Mouse (Mus musculus): Measurements from ENCODE around the gene Nr4a3. TPM values are rescaled to one million over a fixed set of nuclear protein-coding genes. Genes with fewer than 3 reads are reported as not detected.

Nr4a3 gene
- polyA plus RNA-seq, 1 experiment from 2014 or later: 0.34 TPM

GRCm38 (mm10) chr4:48051086-48051673 is 6.2 kb downstream of the Nr4a3 start:
- DNase-seq (ENCODE audit: low spot score) (no peak), ATAC-seq (ENCODE audit: low FRiP score, low TSS enrichment) (no peak)
- TF ChIP-seq EP300 (optimal IDR thresholded peaks at IDR 0.05) (no peak), CTCF (IDR thresholded peaks at IDR 0.05; ENCODE audit: low read depth) (no peak)
- WGBS: 32% methylated on average over 16 of the region's 19 CpGs
- Histone ChIP-seq H3K27ac (replicated peaks) (no peak overlapping the region), H3K9ac (ENCODE audit: low read length) (no peak overlapping the region), H3K36me3 (ENCODE audit: control insufficient read depth, insufficient read depth, low read length) (no peaks in the 10 kb centered on the region), H3K4me3 (ENCODE audit: low read depth, low read length) (peak overlapping the region; percentile 26; the same call in 1 of the 2 replicates), H3K4me2 (replicated peaks; ENCODE audit: low read depth) (peak overlapping the region; percentile 57), H3K4me1 (replicated peaks; ENCODE audit: control insufficient read depth, insufficient read depth) (peaks cover 10% of the 10 kb centered on the region; the same call in 1 of the 2 replicates), H3K9me3 (ENCODE audit: control insufficient read depth, low read length) (no peaks in the 10 kb centered on the region), H3K27me3 (ENCODE audit: control insufficient read depth, insufficient read depth, low read length) (peaks cover 17% of the 10 kb centered on the region)

- TF ChIP-seq EP300 (optimal IDR thresholded peaks at IDR 0.05): no peak
- no peak; the same call in 1 of the 2 replicates for TF ChIP-seq CTCF (IDR thresholded peaks at IDR 0.05; ENCODE audit: low read depth)
- Histone ChIP-seq H3K27ac (replicated peaks) (no peak overlapping the region), H3K4me1 (replicated peaks; ENCODE audit: control insufficient read depth, insufficient read depth) (peaks cover 10% of the 10 kb centered on the region; the same call in 1 of the 2 replicates), H3K36me3 (ENCODE audit: control insufficient read depth, insufficient read depth, low read length) (no peaks in the 10 kb centered on the region), H3K4me3 (ENCODE audit: low read depth, low read length) (peak overlapping the region; percentile 26), H3K9me3 (ENCODE audit: control insufficient read depth, low read length) (no peaks in the 10 kb centered on the region), H3K4me2 (replicated peaks; ENCODE audit: low read depth) (peak overlapping the region; percentile 57), H3K9ac (ENCODE audit: low read length) (no peak overlapping the region), H3K27me3 (ENCODE audit: control insufficient read depth, insufficient read depth, low read length) (peaks cover 17% of the 10 kb centered on the region)
- DNase-seq (ENCODE audit: low spot score): peak; percentile 25
- WGBS: 2% methylated on average over 36 of the region's 37 CpGs
- no peak for ATAC-seq (ENCODE audit: low FRiP score, low TSS enrichment)
Observed at GRCm38 (mm10) chr4:48051674-48052121, 6.7 kb downstream of the Nr4a3 start.

GRCm38 (mm10) chr4:48061716-48062115 is 16.8 kb downstream of the Nr4a3 start:
- DNase-seq (ENCODE audit: low spot score): no peak
- Histone ChIP-seq H3K4me2 (replicated peaks; ENCODE audit: low read depth) (no peak overlapping the region), H3K9me3 (ENCODE audit: control insufficient read depth, low read length) (no peaks in the 10 kb centered on the region), H3K9ac (ENCODE audit: low read length) (no peak overlapping the region), H3K27me3 (ENCODE audit: control insufficient read depth, insufficient read depth, low read length) (no peaks in the 10 kb centered on the region), H3K36me3 (ENCODE audit: control insufficient read depth, insufficient read depth, low read length) (no peaks in the 10 kb centered on the region), H3K4me1 (replicated peaks; ENCODE audit: control insufficient read depth, insufficient read depth) (no peaks in the 10 kb centered on the region), H3K4me3 (ENCODE audit: low read depth, low read length) (no peak overlapping the region), H3K27ac (replicated peaks) (no peak overlapping the region)
- 62% methylated on average over 8 of the region's 8 CpGs for whole genome bisulfite sequencing
- ATAC-seq (ENCODE audit: low FRiP score, low TSS enrichment): no peak
- TF ChIP-seq EP300 (optimal IDR thresholded peaks at IDR 0.05) (no peak), CTCF (IDR thresholded peaks at IDR 0.05; ENCODE audit: low read depth) (no peak)

DNA sequence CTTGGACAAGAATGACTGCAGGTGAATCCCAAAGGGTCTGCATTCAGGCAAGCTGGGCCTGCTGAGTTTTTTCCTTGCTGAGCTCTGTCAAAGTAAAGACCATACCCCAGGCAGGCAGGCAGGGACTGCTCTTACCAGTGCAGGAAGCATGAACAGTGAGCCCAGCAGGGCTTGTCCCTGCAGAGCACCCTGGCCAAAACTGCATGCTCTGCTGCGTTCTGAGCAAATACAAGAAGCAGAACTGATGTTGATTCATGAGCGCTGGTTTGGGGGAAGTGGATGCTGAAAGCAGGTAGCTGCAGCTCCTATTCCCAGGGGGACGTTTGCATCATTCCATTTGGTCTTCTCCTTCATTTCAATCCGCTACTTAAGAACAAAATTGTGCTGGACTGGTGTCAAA is 19.4 kb downstream of the Nr4a3 start:
- Histone ChIP-seq H3K36me3 (ENCODE audit: control insufficient read depth, insufficient read depth, low read length) (no peaks in the 10 kb centered on the region), H3K4me3 (ENCODE audit: low read depth, low read length) (no peak overlapping the region), H3K27ac (replicated peaks) (no peak overlapping the region), H3K9me3 (ENCODE audit: control insufficient read depth, low read length) (no peaks in the 10 kb centered on the region), H3K9ac (ENCODE audit: low read length) (no peak overlapping the region), H3K27me3 (ENCODE audit: control insufficient read depth, insufficient read depth, low read length) (no peaks in the 10 kb centered on the region), H3K4me2 (replicated peaks; ENCODE audit: low read depth) (no peak overlapping the region), H3K4me1 (replicated peaks; ENCODE audit: control insufficient read depth, insufficient read depth) (no peaks in the 10 kb centered on the region)
- TF ChIP-seq EP300 (optimal IDR thresholded peaks at IDR 0.05) (no peak), CTCF (IDR thresholded peaks at IDR 0.05; ENCODE audit: low read depth) (no peak)
- DNase-seq (ENCODE audit: low spot score) (no peak), ATAC-seq (ENCODE audit: low FRiP score, low TSS enrichment) (no peak)
- WGBS: 42% methylated on average over 4 of the region's 4 CpGs

- H3K4me3 ChIP-seq (ENCODE audit: low read depth, low read length): no peak overlapping the region
- H3K36me3 ChIP-seq (ENCODE audit: control insufficient read depth, insufficient read depth, low read length): no peaks in the 10 kb centered on the region
- H3K9ac ChIP-seq (ENCODE audit: low read length): no peak overlapping the region
- ATAC-seq (ENCODE audit: low FRiP score, low TSS enrichment) (no peak), DNase-seq (ENCODE audit: low spot score) (no peak)
- no peaks in the 10 kb centered on the region for H3K4me1 ChIP-seq (replicated peaks; ENCODE audit: control insufficient read depth, insufficient read depth)
- no peak overlapping the region for H3K4me2 ChIP-seq (replicated peaks; ENCODE audit: low read depth)
- TF ChIP-seq CTCF (IDR thresholded peaks at IDR 0.05; ENCODE audit: low read depth) (no peak), EP300 (optimal IDR thresholded peaks at IDR 0.05) (no peak)
- WGBS: 93% methylated on average over 2 of the region's 2 CpGs
- H3K27me3 ChIP-seq (ENCODE audit: control insufficient read depth, insufficient read depth, low read length): no peaks in the 10 kb centered on the region
- H3K9me3 ChIP-seq (ENCODE audit: control insufficient read depth, low read length): no peaks in the 10 kb centered on the region
- no peak overlapping the region for H3K27ac ChIP-seq (replicated peaks)
Observed at GRCm38 (mm10) chr4:48066676-48067075, 21.7 kb downstream of the Nr4a3 start.

DNA sequence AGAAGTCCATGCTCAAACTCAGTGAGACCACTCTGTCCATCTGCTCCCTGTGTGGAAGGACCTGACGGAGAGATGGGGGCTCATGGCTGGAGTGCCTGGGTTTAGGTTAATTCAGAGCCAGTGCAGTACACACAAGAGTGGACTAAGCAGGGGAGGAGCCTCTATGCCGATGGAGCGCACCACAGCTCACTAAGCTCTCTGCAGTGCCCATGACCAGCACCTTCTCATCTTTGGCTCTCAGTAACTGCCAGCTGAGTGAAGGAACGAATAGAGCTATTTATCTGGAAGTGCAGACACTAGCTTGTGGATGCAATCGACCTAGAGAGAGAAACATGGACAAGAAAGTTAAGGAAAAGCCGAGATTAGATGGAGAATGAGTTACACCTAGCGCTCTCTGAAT is 24.2 kb downstream of the Nr4a3 start:
- H3K4me3 ChIP-seq (ENCODE audit: low read depth, low read length): no peak overlapping the region
- H3K27ac ChIP-seq (replicated peaks): no peak overlapping the region
- ATAC-seq (ENCODE audit: low FRiP score, low TSS enrichment) (no peak), DNase-seq (ENCODE audit: low spot score) (no peak)
- no peak overlapping the region for H3K4me2 ChIP-seq (replicated peaks; ENCODE audit: low read depth)
- no peak overlapping the region for H3K9ac ChIP-seq (ENCODE audit: low read length)
- no peaks in the 10 kb centered on the region for H3K4me1 ChIP-seq (replicated peaks; ENCODE audit: control insufficient read depth, insufficient read depth)
- 69% methylated on average over 7 of the region's 7 CpGs for WGBS
- no peaks in the 10 kb centered on the region for H3K27me3 ChIP-seq (ENCODE audit: control insufficient read depth, insufficient read depth, low read length)
- no peaks in the 10 kb centered on the region for H3K9me3 ChIP-seq (ENCODE audit: control insufficient read depth, low read length)
- H3K36me3 ChIP-seq (ENCODE audit: control insufficient read depth, insufficient read depth, low read length): no peaks in the 10 kb centered on the region
- no peak for TF ChIP-seq EP300 (optimal IDR thresholded peaks at IDR 0.05)
- no peak for TF ChIP-seq CTCF (IDR thresholded peaks at IDR 0.05; ENCODE audit: low read depth)
